Mouse (Mus musculus) WW6 (cell line): ENCODE measurements around the gene Usp28.
"Not testable (repeated sequence)": the region's sequence is repeated elsewhere in the genome, so short reads cannot be mapped to it uniquely, and the experiment has no call there.

Experiments
- DNase-seq: peaks from one replicate; pipeline ENCODE4 v3.0.0-alpha.2; 2013; ENCODE audit warnings: low read depth, low spot score

Gene Usp28

DNA sequence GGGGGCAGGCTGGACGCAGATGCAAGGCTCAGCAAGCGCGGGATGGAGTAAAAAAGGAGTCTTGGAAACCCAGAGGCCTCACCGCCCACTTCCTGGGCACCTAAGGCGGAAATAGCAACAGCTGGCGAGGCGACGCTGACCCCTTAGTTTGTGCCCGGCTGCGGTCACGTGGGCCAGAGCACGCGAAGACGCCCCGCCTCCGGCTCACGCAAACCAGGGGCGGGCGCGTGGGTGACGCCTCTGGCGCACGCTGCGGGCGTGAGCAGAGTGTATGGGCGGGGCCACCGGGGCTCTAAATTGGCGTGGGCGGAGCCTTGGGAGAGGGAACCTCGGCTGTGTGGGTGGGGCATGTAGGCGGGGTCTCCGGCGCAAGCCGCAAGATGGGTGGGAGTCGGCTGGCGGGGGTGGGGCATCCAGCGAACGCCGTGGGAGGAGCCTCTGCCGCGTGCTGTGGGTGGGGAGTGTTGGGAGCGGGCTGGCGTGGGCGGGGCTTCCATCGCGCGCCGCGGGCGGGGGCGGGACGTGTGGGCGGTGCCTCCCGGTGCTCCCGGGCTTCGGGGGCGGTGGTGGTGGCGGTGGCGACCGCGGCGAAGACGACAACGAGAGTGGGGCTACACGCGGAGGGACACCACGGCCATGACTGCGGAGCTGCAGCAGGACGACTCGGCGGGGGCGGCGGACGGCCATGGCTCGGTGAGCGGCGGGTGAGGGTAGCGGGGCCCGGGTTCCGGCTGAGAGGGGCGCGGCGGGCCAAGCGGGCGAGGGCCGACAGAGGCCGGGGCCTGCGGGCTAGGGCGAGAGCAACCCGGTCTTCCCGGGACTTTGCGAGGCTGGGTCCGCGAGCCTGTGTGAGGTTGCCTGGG lies at the start of gene Usp28:
Gene Usp28, plus strand, starts transcription at position 531 of the 863 bp plus-strand sequence.
- DNase-seq, result peak; percentile 93

DNA sequence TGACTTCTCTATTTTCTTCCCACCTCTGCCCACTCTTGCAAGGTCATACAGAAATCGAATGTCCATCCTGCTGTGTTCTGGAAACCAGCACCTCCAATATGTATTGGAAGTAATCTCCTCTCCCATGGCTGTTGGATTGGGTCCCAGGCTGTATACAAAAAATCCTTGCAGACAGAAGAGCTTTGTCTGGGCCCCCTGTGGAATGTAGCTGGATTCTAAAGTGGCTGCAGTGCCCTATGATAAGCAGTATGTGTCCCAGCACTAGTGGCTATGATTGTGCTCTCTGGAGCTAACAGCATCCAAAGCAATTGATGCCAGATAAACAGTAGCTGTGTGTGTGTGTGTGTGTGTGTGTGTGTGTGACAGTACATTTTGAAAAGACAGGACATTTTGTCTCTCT lies 42.8 kb upstream of the Usp28 start:
- no peak for DNase-seq

DNA sequence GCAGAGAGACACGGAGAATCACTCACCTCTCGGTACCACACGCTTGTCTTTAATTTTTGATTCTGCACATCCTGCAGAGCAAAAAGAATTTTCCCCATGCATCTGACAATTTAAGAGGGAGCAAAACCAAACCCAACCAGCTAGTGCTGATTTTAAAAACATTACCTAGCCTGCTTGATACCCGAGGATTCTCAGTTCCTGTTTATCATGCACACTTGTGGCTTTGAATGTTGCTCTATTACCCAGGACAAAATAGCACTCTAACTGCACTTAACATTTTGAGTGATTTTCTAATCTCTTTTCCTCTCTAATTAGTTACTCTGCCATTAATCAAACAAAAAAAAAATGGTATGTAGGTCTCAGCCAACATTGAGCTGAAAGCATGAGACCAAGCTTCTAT lies 37.6 kb upstream of the Usp28 start:
- DNase-seq, result no peak

DNA sequence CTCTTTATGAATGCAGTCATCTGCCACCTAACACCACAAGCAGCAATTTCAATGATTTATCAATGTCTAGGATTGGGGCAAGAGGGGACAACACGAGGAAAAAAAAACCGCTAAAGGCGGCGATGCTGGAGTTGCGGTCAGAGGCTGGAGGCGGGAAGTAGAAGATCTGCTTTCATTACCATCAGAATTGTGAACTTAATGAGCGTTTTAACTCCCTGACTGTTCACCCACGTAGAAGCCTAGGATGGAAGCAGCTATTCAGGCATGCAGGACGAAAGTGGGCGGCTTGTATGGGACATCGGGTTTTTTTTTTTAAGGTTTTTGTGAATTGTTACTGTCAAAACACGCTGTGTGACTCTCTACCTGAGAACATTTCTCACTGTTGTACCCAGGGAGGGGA lies 23.9 kb upstream of the Usp28 start:
- no peak for DNase-seq

DNA sequence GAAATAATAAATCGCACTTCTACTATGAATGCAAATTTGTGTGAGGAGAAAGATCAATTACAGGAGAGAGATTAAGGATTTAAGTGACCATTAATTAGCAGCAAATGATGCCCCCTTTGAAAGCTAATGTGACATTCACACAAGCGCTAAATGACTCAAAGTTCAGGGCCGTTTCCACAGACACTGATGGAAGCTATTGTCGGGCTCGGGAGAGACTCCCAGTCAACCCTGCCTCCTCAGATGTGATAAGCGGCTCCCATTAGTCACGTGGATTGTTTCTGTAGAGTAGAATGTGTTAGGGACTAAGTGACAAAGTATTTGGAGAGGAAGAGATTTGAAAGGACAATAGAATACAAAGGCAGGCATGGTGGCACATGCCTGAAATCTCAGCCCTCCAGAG lies 23.0 kb upstream of the Usp28 start:
- DNase-seq, result no peak

DNA sequence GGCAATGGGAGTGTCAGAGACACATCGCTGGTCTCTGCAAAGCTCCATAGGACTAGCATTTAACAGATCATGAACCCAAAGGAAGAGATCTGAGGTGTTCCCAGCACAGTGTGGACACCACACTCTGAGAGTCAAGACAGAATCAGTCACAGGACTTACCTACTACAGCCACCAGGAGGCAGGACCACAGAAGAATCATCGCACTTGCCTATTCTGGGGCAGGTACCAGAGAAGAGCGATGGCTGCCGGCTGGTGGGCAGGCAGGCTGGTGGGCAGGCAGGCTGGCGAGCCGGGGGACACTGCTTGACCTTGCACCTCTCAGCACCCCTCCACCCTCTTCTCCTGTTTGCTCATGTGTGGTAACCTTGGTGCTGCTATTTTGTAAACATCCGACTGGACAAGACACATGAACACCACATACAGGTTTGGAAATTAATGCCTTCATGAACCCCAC lies 20.6 kb upstream of the Usp28 start, which contains the start of gene Htr3b:
Gene Htr3b, minus strand, starts transcription at position 404 of the 454 bp plus-strand sequence.
- no peak for DNase-seq

DNA sequence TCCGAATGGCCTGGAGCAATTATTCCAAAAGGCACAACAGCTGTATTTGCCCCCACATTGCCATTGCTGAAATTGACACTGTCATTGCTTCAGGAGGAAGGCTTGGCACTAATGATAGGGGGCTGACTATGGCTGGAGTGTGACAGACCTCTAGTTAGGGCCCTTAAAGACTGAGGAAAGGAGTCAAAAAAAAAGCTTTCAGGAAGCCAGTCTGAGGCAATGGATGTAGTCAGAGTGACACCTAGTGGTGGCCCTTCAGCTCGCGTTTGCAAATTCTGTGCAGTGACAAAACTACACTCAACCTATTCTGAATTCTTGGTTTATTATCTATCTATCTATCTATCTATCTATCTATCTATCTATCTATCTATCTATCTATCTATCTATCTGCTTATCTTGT lies 12.7 kb upstream of the Usp28 start:
- DNase-seq, result no peak

DNA sequence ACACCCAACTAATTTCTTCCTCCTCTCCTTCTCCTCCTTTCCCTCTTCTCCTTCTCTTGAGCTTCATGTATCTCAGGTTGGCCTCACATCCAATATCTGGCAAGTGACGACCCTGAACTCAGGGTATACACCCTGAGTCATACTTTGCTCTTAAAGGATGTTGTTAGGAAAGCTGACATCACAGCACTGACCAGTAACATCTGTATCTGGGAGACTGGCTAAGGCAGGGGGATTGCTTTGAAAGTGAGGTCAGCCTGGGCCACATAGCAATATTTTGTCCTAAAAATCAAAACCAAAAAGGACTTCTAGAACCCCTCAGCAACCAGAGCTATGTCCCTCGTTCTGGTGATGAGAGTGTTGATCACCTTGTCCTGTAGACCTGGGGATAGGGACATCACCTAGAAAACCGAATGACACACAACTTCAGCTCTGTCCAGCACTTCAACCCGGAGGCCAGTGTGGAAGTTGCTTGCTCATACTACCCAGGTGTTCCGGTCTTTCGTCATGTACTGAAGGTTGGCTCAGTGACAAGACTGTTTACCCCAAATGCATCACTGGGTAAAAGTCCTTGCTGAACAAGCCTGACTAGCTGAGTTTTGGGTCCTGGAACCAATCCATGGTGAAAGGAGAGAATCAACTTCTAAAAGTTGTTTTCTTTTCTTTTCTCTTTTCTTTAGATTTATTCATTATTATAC lies 8.4 kb upstream of the Usp28 start:
- no peak for DNase-seq

DNA sequence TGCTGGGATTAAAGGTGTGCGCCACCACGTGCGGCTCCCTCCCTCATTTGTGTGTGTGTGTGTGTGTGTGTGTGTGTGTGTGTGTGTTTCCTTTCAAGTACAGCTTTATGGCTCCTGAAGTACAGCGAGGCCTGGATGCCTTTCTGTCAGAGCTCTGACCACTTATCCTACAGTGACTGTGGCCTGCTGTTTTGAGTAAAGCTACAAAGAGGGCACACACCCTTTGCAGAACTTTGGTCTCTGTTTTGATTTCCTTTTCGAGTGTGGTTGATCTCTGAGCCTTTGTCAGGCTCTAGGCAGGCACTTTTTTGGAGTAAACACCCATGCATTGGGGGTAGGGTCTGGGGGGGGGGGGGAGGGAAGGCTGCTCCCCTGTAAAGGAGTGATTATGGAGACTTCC lies 4.8 kb upstream of the Usp28 start:
- DNase-seq, result no peak

DNA sequence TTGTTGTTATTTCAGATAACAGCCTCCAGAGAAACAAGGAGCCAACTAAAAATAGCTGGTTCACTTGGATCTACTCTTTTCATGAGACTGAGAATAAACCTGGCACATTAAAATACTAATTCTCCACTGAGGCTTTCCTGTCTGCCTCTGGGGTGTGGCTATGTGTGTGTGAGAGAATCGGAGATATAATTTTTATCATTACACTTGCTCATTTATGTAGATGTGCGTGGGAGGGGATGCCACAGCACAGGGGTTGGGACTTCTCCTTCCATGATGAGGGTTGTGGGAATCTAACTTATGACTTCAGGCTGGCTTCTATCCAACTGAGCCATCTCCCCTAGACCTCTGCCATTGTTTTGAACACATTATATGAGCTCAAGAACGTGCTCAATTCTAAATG lies 4.4 kb upstream of the Usp28 start:
- no peak for DNase-seq

DNA sequence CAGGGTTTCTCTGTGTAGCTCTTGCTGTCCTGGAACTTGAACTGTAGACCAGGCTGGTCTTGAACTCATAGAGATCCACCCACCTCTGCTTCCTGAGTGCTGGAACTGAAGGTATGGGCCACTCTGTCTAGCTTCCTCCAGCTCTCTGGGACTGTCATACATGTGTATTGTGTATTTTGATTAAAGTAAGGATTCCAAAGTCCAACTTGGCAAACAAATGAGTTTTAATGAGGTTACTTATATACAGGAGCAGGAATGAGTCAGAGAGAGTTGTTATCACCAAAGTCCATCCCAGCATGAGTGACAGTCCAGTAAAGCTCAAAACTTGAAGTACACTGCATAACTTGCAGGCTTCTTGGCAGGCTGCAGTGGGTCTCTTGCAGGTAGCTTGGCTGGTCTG lies 3.3 kb upstream of the Usp28 start:
- DNase-seq, result no peak

DNA sequence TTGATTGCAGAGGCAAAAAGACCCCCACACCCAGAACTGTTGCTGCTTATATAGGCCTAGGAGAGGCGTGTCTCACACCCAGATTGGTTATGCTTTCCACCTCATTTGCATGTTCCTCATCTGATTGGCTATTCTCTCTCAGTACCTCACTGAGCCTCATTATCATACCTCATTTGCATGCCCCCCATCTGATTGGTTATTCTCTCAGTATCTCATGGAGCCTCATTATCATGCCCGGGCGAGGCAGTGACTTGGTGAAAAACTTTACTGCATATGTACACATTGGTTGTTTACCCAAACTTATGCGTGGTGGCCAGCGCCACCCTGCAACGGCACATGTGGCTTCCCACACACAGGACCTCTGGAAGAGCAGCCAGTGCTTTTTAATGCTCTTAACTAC lies 1.4 kb upstream of the Usp28 start:
- not testable (repeated sequence) for DNase-seq

DNA sequence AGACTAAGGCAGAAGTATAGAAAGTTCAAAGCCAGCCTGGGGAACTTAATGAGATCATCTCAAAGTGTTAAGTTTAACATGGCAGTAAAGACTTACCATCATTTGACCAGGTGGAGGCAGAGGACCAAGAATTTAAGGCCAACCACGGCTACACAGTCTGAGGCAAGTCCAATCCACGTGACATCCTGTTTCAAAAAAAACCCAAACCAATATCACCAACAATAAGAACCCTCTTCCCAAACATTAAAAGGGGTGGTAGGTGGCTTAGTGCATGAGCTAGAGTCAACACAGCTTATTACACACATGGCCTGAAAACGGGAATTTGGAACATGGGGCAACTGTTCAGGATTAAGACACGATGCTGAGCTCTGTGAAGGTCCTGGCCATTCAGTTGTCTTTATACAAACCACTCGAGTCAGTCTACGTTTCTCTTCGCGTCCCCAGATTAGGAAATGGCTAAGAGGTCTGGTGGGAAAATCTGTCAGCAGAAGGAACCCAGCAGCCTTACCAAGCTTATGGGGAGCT lies 793 bp upstream of the Usp28 start:
- DNase-seq, result no peak

DNA sequence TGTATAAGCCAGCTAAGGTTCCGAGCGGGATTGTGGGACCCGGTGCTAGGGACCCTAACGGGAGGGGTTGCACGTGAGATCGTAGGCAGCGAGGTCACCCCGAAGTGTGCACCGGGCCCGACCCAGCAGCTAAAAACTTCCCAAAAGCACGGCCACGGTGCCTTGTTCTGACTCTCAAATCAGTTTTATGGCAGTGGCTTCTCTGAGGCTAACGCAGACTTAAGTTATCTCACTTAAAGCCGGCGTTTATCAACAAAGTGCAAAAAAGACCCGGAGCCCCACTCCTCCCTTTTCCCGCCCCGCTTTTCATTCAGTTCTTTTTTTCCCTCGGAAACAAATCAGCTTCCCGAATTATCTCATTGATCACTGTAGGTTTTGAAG lies 523 bp downstream of the Usp28 start:
- no peak for DNase-seq

DNA sequence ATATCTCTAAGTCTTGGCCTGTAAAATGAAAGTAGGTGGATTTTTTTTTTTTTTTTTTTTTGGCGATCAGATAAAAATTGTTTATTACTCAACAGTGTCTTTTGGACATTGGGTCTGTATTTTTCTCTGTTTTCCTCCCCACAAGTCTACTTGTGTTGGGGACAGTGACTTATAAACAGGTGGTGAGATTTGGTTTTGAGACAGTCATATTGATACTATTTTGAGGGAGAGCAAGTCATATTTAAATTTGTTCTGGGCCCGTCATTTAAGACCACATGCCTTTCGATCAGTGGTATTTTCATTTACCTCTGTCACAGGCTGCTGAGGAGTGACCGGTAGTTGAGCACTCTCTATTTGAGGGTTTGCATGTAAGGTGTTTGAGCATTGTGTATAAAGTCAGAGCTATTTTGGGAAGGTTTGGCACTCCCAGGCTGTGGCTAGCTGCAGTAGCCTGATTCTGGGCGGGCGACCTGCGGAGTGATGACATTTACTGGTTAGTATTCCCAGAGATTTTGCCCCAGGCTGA lies 1.5 kb downstream of the Usp28 start:
- DNase-seq, result no peak

DNA sequence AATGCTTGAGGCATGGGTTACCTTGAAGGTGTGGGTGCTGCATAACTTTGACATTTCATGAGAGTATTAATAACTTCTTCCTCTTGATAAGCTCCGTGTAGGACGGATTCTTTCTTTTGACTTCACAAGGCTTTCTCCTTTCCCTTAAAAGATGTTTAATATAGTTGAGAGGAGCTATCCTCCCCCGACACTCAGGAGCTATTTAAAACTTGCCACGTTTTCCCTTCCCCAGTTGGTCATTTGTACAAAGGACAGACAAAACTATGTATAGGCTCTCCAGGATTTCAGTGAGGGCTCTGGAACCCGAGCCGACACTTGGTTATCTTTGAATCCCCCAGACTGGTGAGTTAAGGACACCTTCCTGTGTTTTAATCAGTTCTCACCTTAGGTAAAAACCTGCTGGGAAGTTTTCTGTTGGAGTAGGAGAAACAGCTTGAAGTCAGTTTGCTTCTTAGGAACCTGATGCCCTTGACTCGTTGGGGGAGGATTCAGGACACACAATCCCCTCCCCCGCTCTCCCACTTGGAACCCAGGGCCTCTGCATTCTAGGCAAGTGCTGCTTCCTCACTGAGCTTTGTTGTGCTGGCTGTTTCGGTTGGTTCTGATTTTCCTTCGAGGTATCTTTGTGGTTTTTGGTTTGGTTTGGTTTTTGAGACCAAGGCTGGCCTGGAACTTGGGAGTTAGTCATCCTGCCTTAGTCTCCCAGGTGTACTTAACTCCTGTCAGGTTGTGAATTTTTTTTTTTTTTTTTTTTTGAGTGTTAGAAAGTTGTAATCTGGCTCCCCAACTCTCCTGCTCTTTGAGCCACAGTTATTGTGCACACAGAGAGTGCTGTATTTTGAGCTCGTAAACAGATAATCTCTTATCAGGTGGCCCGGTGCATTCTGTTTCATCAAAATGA lies 2.3 kb downstream of the Usp28 start:
- DNase-seq, result no peak

DNA sequence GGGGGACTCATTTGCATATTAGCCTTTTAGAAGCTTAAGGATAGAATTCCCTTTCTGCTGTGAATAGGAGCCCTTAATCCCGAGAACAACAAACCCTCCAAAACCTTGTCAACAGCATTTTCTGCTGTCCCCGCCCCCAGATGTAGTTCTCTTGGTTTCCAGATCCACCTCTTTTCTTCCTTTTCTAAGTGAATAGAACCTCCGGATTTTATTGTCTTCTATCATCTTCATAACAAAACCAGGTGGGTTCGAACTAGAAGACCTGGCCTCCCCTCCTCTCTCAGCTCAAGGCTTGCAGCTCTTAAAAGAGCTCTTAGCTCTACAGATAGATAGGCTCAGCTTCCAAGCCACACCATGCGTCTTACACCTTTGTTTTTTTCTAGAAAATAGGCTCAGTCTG lies 6.5 kb downstream of the Usp28 start:
- DNase-seq, result peak; percentile 29

DNA sequence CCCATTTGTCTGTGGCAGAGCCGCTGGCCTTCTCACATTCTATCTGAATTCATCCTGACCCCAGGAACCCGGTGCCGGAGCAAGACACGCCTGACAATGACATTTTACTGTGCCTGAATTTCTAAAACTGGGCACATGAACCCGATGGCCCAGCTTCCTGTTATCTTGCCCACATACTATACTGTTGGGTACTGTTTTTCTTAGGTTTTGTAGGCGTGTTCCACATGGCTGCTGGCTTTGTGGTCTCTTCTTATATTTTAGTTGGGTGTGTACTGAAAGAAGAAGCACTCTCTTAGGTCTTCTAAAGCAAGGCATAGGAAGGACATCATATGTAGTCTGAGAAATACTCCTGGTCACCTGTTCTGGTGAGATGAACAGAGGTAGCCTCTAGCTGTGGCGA lies 9.6 kb downstream of the Usp28 start:
- no peak for DNase-seq

DNA sequence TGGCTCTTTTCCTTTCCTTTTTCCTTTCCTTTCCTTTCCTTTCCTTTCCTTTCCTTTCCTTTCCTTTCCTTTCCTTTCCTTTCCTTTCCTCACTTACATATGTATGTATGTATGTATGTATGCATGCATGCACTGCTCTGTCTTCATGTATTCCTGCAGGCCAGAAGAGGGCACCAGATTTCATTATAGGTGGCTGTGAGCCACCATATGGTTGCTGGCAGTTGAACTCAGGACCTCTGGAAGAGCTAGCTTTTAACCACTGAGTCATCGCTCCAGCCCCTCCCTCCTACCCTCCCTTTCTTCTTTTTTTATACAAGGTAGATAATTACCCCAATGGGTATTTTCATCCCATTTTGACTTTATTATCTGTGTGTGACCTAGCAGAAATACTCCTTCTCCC lies 10.6 kb downstream of the Usp28 start:
- no peak for DNase-seq

DNA sequence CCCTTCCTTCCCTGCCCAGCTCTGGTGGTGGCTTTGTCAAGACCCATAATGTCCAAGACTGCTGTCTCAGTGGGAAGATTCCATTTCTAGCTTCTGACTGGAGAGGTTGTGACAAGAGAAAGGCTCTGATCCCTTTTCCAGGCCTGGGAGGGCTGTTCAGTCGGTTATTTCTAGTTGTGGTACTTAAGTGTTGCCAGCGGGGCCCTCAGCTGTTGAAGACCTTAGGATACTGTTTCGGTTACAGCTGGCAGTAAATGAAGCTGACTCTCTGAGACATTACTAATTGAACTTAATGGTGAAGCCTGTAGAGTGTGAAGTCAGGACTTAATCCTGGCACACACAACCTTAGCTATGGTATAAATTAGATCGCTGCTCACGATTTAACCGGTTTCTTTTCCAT lies 14.1 kb downstream of the Usp28 start:
- no peak for DNase-seq

DNA sequence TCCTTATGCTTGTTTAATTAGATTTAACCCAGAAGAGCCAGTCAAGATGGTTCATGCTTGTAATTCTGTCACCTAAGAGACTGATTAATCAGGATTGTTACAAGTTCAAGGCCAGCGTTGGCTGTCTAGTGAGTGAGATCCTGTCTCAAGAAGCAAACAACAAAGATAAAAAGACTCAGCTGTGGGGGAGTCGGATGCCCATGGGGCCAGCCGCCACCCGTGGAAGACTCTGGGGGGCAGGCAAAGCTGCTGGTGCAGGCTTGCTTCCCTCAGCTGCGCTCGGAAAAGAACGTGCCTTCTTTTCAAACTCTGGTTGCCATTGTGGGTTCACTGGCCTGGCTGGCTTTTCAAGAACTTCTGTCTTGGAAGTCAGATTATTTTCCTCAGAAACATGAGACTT lies 30.6 kb downstream of the Usp28 start:
- DNase-seq, result no peak

DNA sequence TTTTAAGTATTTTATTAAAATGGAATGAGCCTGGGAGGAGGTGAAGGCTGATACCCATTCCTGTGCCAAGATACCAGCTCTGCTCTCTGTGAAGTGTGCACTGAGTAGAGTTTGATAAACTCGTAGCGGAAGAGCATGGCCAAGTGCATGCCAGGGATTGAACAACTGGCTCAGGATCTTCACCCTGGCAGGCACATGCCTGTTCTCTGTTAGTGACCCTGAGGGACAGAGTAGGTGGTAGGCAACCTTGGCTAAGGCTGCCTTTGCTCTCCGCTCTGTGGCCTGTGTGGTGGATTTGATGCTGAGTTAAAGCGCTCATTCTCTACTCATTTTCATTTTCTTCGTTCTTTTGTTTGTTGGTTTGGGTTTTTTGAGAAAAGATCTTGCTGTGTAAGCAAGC lies 36.1 kb downstream of the Usp28 start:
- no peak for DNase-seq
